Mouse (Mus musculus): ENCODE data around the gene Itgb2. TPM values are rescaled to one million over a fixed set of nuclear protein-coding genes. Genes with fewer than 3 reads are reported as not detected.

Gene Itgb2
- polyA plus RNA-seq, 1 experiment from 2014 or later: 0.64 TPM

GRCm38 (mm10) chr10:77606855-77607254, 76.8 kb downstream of the Itgb2 start:
- WGBS: 47% methylated on average over 7 of the region's 7 CpGs
- no peaks in the 10 kb centered on the region for H3K27me3 ChIP-seq (ENCODE audit: control insufficient read depth, insufficient read depth, low read length)
- no peak for ATAC-seq (ENCODE audit: insufficient number of reproducible peaks, low FRiP score, low TSS enrichment, low read depth)
- peak overlapping the region; percentile 90 for H3K9ac ChIP-seq (ENCODE audit: low read length)
- no peak overlapping the region; the same call in 1 of the 2 replicates for H3K27ac ChIP-seq (replicated peaks; ENCODE audit: low read depth, low read length)
- peak overlapping the region; percentile 71 for H3K4me3 ChIP-seq (ENCODE audit: low read depth, low read length)
- no peaks in the 10 kb centered on the region; the same call in 1 of the 2 replicates for H3K9me3 ChIP-seq (ENCODE audit: control insufficient read depth, low read length)
- no peak for DNase-seq (ENCODE audit: low spot score)
- H3K4me2 ChIP-seq (ENCODE audit: low read depth, severe bottlenecking): peak overlapping the region; percentile 81
- H3K36me3 ChIP-seq (ENCODE audit: control insufficient read depth, insufficient read depth, low read length): peaks cover 15% of the 10 kb centered on the region; the same call in 1 of the 2 replicates
- H3K4me1 ChIP-seq (ENCODE audit: control insufficient read depth, insufficient read depth, low read length): peaks cover 11% of the 10 kb centered on the region

- DNase-seq (ENCODE audit: low spot score) (no peak), ATAC-seq (ENCODE audit: insufficient number of reproducible peaks, low FRiP score, low TSS enrichment, low read depth) (no peak)
- WGBS: 80% methylated on average over 5 of the region's 5 CpGs
- Histone ChIP-seq H3K4me2 (ENCODE audit: low read depth, severe bottlenecking) (peak overlapping the region; percentile 81; the same call in 1 of the 2 replicates), H3K4me3 (ENCODE audit: low read depth, low read length) (peak overlapping the region; percentile 71; the same call in 1 of the 2 replicates), H3K36me3 (ENCODE audit: control insufficient read depth, insufficient read depth, low read length) (peaks cover 15% of the 10 kb centered on the region; the same call in 1 of the 2 replicates), H3K27ac (replicated peaks; ENCODE audit: low read depth, low read length) (no peak overlapping the region), H3K27me3 (ENCODE audit: control insufficient read depth, insufficient read depth, low read length) (no peaks in the 10 kb centered on the region), H3K9ac (ENCODE audit: low read length) (no peak overlapping the region), H3K4me1 (ENCODE audit: control insufficient read depth, insufficient read depth, low read length) (peaks cover 11% of the 10 kb centered on the region), H3K9me3 (ENCODE audit: control insufficient read depth, low read length) (no peaks in the 10 kb centered on the region; the same call in 1 of the 2 replicates)
These were observed 77.4 kb downstream of the Itgb2 start for GRCm38 (mm10) chr10:77607441-77607840.

GRCm38 (mm10) chr10:77608589-77608988, 78.5 kb downstream of the Itgb2 start:
- H3K9ac ChIP-seq (ENCODE audit: low read length): no peak overlapping the region
- H3K4me1 ChIP-seq (ENCODE audit: control insufficient read depth, insufficient read depth, low read length): peaks cover 11% of the 10 kb centered on the region
- no peak overlapping the region for H3K27ac ChIP-seq (replicated peaks; ENCODE audit: low read depth, low read length)
- H3K4me2 ChIP-seq (ENCODE audit: low read depth, severe bottlenecking): no peak overlapping the region
- H3K36me3 ChIP-seq (ENCODE audit: control insufficient read depth, insufficient read depth, low read length): peaks cover 19% of the 10 kb centered on the region; the same call in 1 of the 2 replicates
- no peaks in the 10 kb centered on the region for H3K27me3 ChIP-seq (ENCODE audit: control insufficient read depth, insufficient read depth, low read length)
- no peak overlapping the region for H3K4me3 ChIP-seq (ENCODE audit: low read depth, low read length)
- DNase-seq (ENCODE audit: low spot score) (no peak), ATAC-seq (ENCODE audit: insufficient number of reproducible peaks, low FRiP score, low TSS enrichment, low read depth) (no peak)
- 97% methylated on average over 8 of the region's 8 CpGs for WGBS
- H3K9me3 ChIP-seq (ENCODE audit: control insufficient read depth, low read length): no peaks in the 10 kb centered on the region; the same call in 1 of the 2 replicates

GRCm38 (mm10) chr10:77610221-77610961, 80.3 kb downstream of the Itgb2 start:
- 96% methylated on average over 8 of the region's 8 CpGs for WGBS
- Histone ChIP-seq H3K36me3 (ENCODE audit: control insufficient read depth, insufficient read depth, low read length) (peaks cover 32% of the 10 kb centered on the region; the same call in 1 of the 2 replicates), H3K27me3 (ENCODE audit: control insufficient read depth, insufficient read depth, low read length) (no peaks in the 10 kb centered on the region), H3K4me2 (ENCODE audit: low read depth, severe bottlenecking) (no peak overlapping the region), H3K9ac (ENCODE audit: low read length) (no peak overlapping the region), H3K4me3 (ENCODE audit: low read depth, low read length) (no peak overlapping the region), H3K4me1 (ENCODE audit: control insufficient read depth, insufficient read depth, low read length) (peaks cover 11% of the 10 kb centered on the region), H3K27ac (replicated peaks; ENCODE audit: low read depth, low read length) (no peak overlapping the region), H3K9me3 (ENCODE audit: control insufficient read depth, low read length) (no peaks in the 10 kb centered on the region; the same call in 1 of the 2 replicates)
- no peak for DNase-seq (ENCODE audit: low spot score)
- no peak for ATAC-seq (ENCODE audit: insufficient number of reproducible peaks, low FRiP score, low TSS enrichment, low read depth)

GRCm38 (mm10) chr10:77613409-77613808, 83.4 kb downstream of the Itgb2 start:
- ATAC-seq (ENCODE audit: insufficient number of reproducible peaks, low FRiP score, low TSS enrichment, low read depth): no peak
- Histone ChIP-seq H3K4me1 (ENCODE audit: control insufficient read depth, insufficient read depth, low read length) (no peaks in the 10 kb centered on the region), H3K4me3 (ENCODE audit: low read depth, low read length) (no peak overlapping the region), H3K4me2 (ENCODE audit: low read depth, severe bottlenecking) (no peak overlapping the region), H3K27ac (replicated peaks; ENCODE audit: low read depth, low read length) (no peak overlapping the region), H3K9ac (ENCODE audit: low read length) (no peak overlapping the region), H3K9me3 (ENCODE audit: control insufficient read depth, low read length) (no peaks in the 10 kb centered on the region), H3K36me3 (ENCODE audit: control insufficient read depth, insufficient read depth, low read length) (peaks cover 43% of the 10 kb centered on the region), H3K27me3 (ENCODE audit: control insufficient read depth, insufficient read depth, low read length) (no peaks in the 10 kb centered on the region)
- DNase-seq (ENCODE audit: low spot score): no peak
- WGBS: 90% methylated on average over 3 of the region's 3 CpGs

Other genes with a start within 250 kb of the Itgb2 start
- gene Adarb1, start 112.0 kb upstream of the Itgb2 start, polyA plus RNA-seq (2014; fragmentation: Nextera tagmentation; extraction: Ambion mirVana): 4.0 and 4.9 TPM in 2 replicates
- gene Fam207a, start 14.5 kb upstream of the Itgb2 start, polyA plus RNA-seq (2014; fragmentation: Nextera tagmentation; extraction: Ambion mirVana): 43.4 and 43.8 TPM in 2 replicates
- 75.5 and 84.6 TPM in 2 replicates for gene Pttg1ip, start 51.5 kb downstream of the Itgb2 start, polyA plus RNA-seq (2014; fragmentation: Nextera tagmentation; extraction: Ambion mirVana)
- gene Sumo3, start 75.8 kb downstream of the Itgb2 start, polyA plus RNA-seq (2014; fragmentation: Nextera tagmentation; extraction: Ambion mirVana): 340 and 351 TPM in 2 replicates
- 2.3 TPM in 1 of 2 replicates, not detected in the other for gene Gm49325, start 75.9 kb downstream of the Itgb2 start, polyA plus RNA-seq (2014; fragmentation: Nextera tagmentation; extraction: Ambion mirVana)
- 52.3 and 52.6 TPM in 2 replicates for gene Ube2g2, start 92.0 kb downstream of the Itgb2 start, polyA plus RNA-seq (2014; fragmentation: Nextera tagmentation; extraction: Ambion mirVana)
- 0.45 and 0.84 TPM in 2 replicates for gene Tspear, start 156.3 kb downstream of the Itgb2 start, polyA plus RNA-seq (2014; fragmentation: Nextera tagmentation; extraction: Ambion mirVana)
- gene Gm19402, start 160.5 kb downstream of the Itgb2 start, polyA plus RNA-seq (2014; fragmentation: Nextera tagmentation; extraction: Ambion mirVana): not detected in 2 replicates
- gene Gm9508, start 167.0 kb downstream of the Itgb2 start, polyA plus RNA-seq (2014; fragmentation: Nextera tagmentation; extraction: Ambion mirVana): not detected in 2 replicates
- gene Gm10272, start 176.4 kb downstream of the Itgb2 start, polyA plus RNA-seq (2014; fragmentation: Nextera tagmentation; extraction: Ambion mirVana): not detected in 2 replicates
- not detected in 2 replicates for gene Gm10024, start 181.2 kb downstream of the Itgb2 start, polyA plus RNA-seq (2014; fragmentation: Nextera tagmentation; extraction: Ambion mirVana)
- gene Gm10142, start 185.6 kb downstream of the Itgb2 start, polyA plus RNA-seq (2014; fragmentation: Nextera tagmentation; extraction: Ambion mirVana): not detected in 2 replicates
- gene Krtap12-1, start 190.3 kb downstream of the Itgb2 start, polyA plus RNA-seq (2014; fragmentation: Nextera tagmentation; extraction: Ambion mirVana): not detected in 2 replicates
- gene Gm10100, start 196.2 kb downstream of the Itgb2 start, polyA plus RNA-seq (2014; fragmentation: Nextera tagmentation; extraction: Ambion mirVana): not detected in 2 replicates
- gene Gm18596, start 212.4 kb downstream of the Itgb2 start, polyA plus RNA-seq (2014; fragmentation: Nextera tagmentation; extraction: Ambion mirVana): not detected in 2 replicates
- not detected in 2 replicates for gene Gm9736, start 221.1 kb downstream of the Itgb2 start, polyA plus RNA-seq (2014; fragmentation: Nextera tagmentation; extraction: Ambion mirVana)
- gene Gm3233, start 229.4 kb downstream of the Itgb2 start, polyA plus RNA-seq (2014; fragmentation: Nextera tagmentation; extraction: Ambion mirVana): not detected in 2 replicates
- not detected in 2 replicates for gene Gm3238, start 241.1 kb downstream of the Itgb2 start, polyA plus RNA-seq (2014; fragmentation: Nextera tagmentation; extraction: Ambion mirVana)
- not detected in 2 replicates for gene Gm7138, start 246.7 kb downstream of the Itgb2 start, polyA plus RNA-seq (2014; fragmentation: Nextera tagmentation; extraction: Ambion mirVana)